Mouse (Mus musculus) kidney, adult 2 months (tissue): Measurements from ENCODE around the gene Gper1. TPM values are rescaled to one million over a fixed set of nuclear protein-coding genes. Genes with fewer than 3 reads are reported as not detected.

ENCODE experiments used
- DNase-seq: peaks from one replicate; pipeline ENCODE4 v3.0.0; 2021
- H3K27ac ChIP-seq: fragments of 200-500 bp; 2 replicates; pipeline ENCODE4 v1.5.1; 2012; ENCODE audit warnings: low read depth, low read length, control low read depth, inconsistent platforms; ENCODE audit not compliant: insufficient read depth
- H3K27me3 ChIP-seq: fragments of 200-500 bp; replicated peaks from 2 replicates; pipeline ENCODE4 v1.6.1; 2012; ENCODE audit warnings: mild to moderate bottlenecking, moderate library complexity, low read length, inconsistent platforms; ENCODE audit not compliant: control insufficient read depth, insufficient read depth
- H3K36me3 ChIP-seq: fragments of 200-500 bp; 2 replicates; pipeline ENCODE4 v1.6.1; 2012; ENCODE audit warnings: mild to moderate bottlenecking, moderate library complexity, low read length, inconsistent platforms; ENCODE audit not compliant: control insufficient read depth, insufficient read depth
- H3K4me1 ChIP-seq: fragments of 200-500 bp; 2 replicates; pipeline ENCODE4 v1.6.1; 2011; ENCODE audit warnings: low read length; ENCODE audit not compliant: control insufficient read depth, insufficient read depth
- H3K4me3 ChIP-seq: fragments of 200-500 bp; 2 replicates; pipeline ENCODE4 v1.5.1; 2011; ENCODE audit warnings: mild to moderate bottlenecking, low read depth, low read length, control low read depth; ENCODE audit not compliant: insufficient read depth
- CTCF ChIP-seq: fragments of 200-500 bp; conservative IDR thresholded peaks from 2 replicates; pipeline ENCODE4 v1.5.1; 2011; ENCODE audit warnings: low read depth, mild to moderate bottlenecking, control low read depth, low read length, moderate library complexity, mixed read lengths; ENCODE audit not compliant: insufficient read depth, insufficient read length
- POLR2A ChIP-seq: fragments of 200-500 bp; IDR thresholded peaks from one replicate; pipeline ENCODE4 v1.6.1; 2011; ENCODE audit warnings: low read depth, low read length, control low read depth
- WGBS: fragments of 180-500 bp; shearing (Covaris S2); methylation state at CpG from one replicate; pipeline ENCODE4 v1.1.7; 2018; 5-methylcytosine and 5-hydroxymethylcytosine counted together
- polyA plus RNA-seq: library from polyadenylated mRNA; depleted of rRNA; stranded (reverse); fragments of >200 nt; gene quantifications from 2 replicates; pipeline ENCODE4 v1.2.3, GENCODE M21; 2012

The Gper1 gene
- polyA plus RNA-seq, 1 experiment, result 2.7 TPM

GRCm38 (mm10) chr5:139391309-139391990 lies 31.5 kb upstream of the Gper1 start:
- peaks cover 27% of the 10 kb centered on the region for H3K4me1 ChIP-seq
- DNase-seq, result no peak
- no peaks in the 10 kb centered on the region for H3K27me3 ChIP-seq
- no peak overlapping the region for H3K4me3 ChIP-seq
- no peak for TF ChIP-seq CTCF
- no peak for TF ChIP-seq POLR2A
- H3K27ac ChIP-seq, result peak overlapping the region; percentile 18
- 36% methylated on average over 11 of the region's 11 CpGs for WGBS
- H3K36me3 ChIP-seq, result no peaks in the 10 kb centered on the region

- Histone ChIP-seq H3K4me3 (no peak overlapping the region), H3K36me3 (no peaks in the 10 kb centered on the region), H3K27me3 (no peaks in the 10 kb centered on the region), H3K27ac (no peak overlapping the region), H3K4me1 (peaks cover 24% of the 10 kb centered on the region)
- no peak for TF ChIP-seq POLR2A
- no peak for TF ChIP-seq CTCF
- 86% methylated on average over 37 of the region's 37 CpGs for WGBS
- no peak for DNase-seq
These were observed 30.4 kb upstream of the Gper1 start for GRCm38 (mm10) chr5:139392219-139393196.

- DNase-seq, result no peak
- H3K36me3 ChIP-seq, result no peaks in the 10 kb centered on the region
- TF ChIP-seq POLR2A, result no peak
- H3K27me3 ChIP-seq, result no peaks in the 10 kb centered on the region
- WGBS, result 88% methylated on average over 16 of the region's 16 CpGs
- peaks cover 21% of the 10 kb centered on the region for H3K4me1 ChIP-seq
- no peak overlapping the region for H3K4me3 ChIP-seq
- no peak overlapping the region for H3K27ac ChIP-seq
These were observed 29.8 kb upstream of the Gper1 start for GRCm38 (mm10) chr5:139393197-139393588.

- H3K4me3 ChIP-seq, result no peak overlapping the region
- 47% methylated on average over 7 of the region's 7 CpGs for WGBS
- H3K27me3 ChIP-seq, result no peaks in the 10 kb centered on the region
- H3K27ac ChIP-seq, result no peak overlapping the region
- no peaks in the 10 kb centered on the region for H3K36me3 ChIP-seq
- H3K4me1 ChIP-seq, result peaks cover 14% of the 10 kb centered on the region
- TF ChIP-seq CTCF (no peak), POLR2A (no peak)
- no peak for DNase-seq
These were observed 28.6 kb upstream of the Gper1 start for GRCm38 (mm10) chr5:139394399-139394798.

- WGBS, result 88% methylated on average over 4 of the region's 4 CpGs
- no peak overlapping the region for H3K27ac ChIP-seq
- no peak for DNase-seq
These were observed 27.4 kb upstream of the Gper1 start for GRCm38 (mm10) chr5:139395528-139395927.

GRCm38 (mm10) chr5:139397359-139397916 lies 25.5 kb upstream of the Gper1 start:
- H3K4me3 ChIP-seq, result no peak overlapping the region
- no peak for DNase-seq
- H3K4me1 ChIP-seq, result peaks cover 11% of the 10 kb centered on the region; the same call in 1 of the 2 replicates
- H3K27ac ChIP-seq, result no peak overlapping the region
- 80% methylated on average over 4 of the region's 4 CpGs for WGBS
- no peaks in the 10 kb centered on the region for H3K27me3 ChIP-seq
- TF ChIP-seq CTCF (no peak), POLR2A (no peak)
- H3K36me3 ChIP-seq, result no peaks in the 10 kb centered on the region

More at GRCm38 (mm10) chr5:139395528-139395927, 27.4 kb upstream of the Gper1 start:
- Histone ChIP-seq H3K27me3 (no peaks in the 10 kb centered on the region), H3K4me1 (peaks cover 11% of the 10 kb centered on the region; the same call in 1 of the 2 replicates), H3K4me3 (no peak overlapping the region), H3K36me3 (no peaks in the 10 kb centered on the region)
- TF ChIP-seq POLR2A (no peak), CTCF (no peak)
